Mouse (Mus musculus): Measurements from ENCODE around the gene Olfr843.

Gene Olfr843

GRCm38 (mm10) chr9:19251887-19252286, at the start of gene Olfr843:
Olfr843 (minus strand) TSS chr9:19251987.
- no peak for DNase-seq (ENCODE audit: low read depth, low spot score)
